Mouse (Mus musculus) myocyte (in vitro differentiated cells): ENCODE measurements around the gene Csmd2. TPM values are rescaled to one million over a fixed set of nuclear protein-coding genes. Genes with fewer than 3 reads are reported as not detected.
"Not testable (repeated sequence)": the region's sequence is repeated elsewhere in the genome, so short reads cannot be mapped to it uniquely, and the experiment has no call there.

Experiments
- H3K27me3 ChIP-seq: one replicate; pipeline ENCODE4 v1.6.1; 2011; ENCODE audit not compliant: control insufficient read depth, insufficient read depth, insufficient read length
- H3K36me3 ChIP-seq: one replicate; pipeline ENCODE4 v1.6.1; 2011; ENCODE audit not compliant: control insufficient read depth, insufficient read depth
- H3K4me2 ChIP-seq: one replicate; pipeline ENCODE4 v1.6.1; 2011; ENCODE audit warnings: low read depth, control low read depth
- H3K4me3 ChIP-seq: one replicate; pipeline ENCODE4 v1.5.1; 2011; ENCODE audit warnings: mild to moderate bottlenecking, control low read depth, moderate library complexity
- H3K79me2 ChIP-seq: one replicate; pipeline ENCODE4 v1.6.1; 2011; ENCODE audit not compliant: control insufficient read depth, insufficient read depth
- H3ac ChIP-seq: one replicate; pipeline ENCODE4 v1.6.1; 2011; ENCODE audit not compliant: control insufficient read depth, insufficient read length
- CEBPB ChIP-seq: IDR thresholded peaks from 2 replicates; pipeline ENCODE4 v1.6.1; 2011; ENCODE audit warnings: mild to moderate bottlenecking, moderate library complexity; ENCODE audit not compliant: poor library complexity, insufficient read depth, severe bottlenecking
- E2F4 ChIP-seq: IDR thresholded peaks from one replicate; pipeline ENCODE4 v1.6.1; 2011; ENCODE audit warnings: mild to moderate bottlenecking, control low read depth, moderate library complexity; ENCODE audit not compliant: insufficient read depth
- MAX ChIP-seq: IDR thresholded peaks from one replicate; pipeline ENCODE4 v1.6.1; 2011; ENCODE audit warnings: low read depth, mild to moderate bottlenecking, control low read depth
- MYOD1 ChIP-seq, 3 experiments: IDR thresholded peaks; one replicate each; pipeline ENCODE4 v1.6.1; 2011; ENCODE audit warnings: control low read depth in 2 of 3, low read depth in 2 of 3, mild to moderate bottlenecking in 2 of 3, moderate library complexity in 1 of 3; ENCODE audit not compliant: insufficient read length in 2 of 3, control insufficient read depth in 1 of 3
- MYOG ChIP-seq, 3 experiments: IDR thresholded peaks; one replicate each; pipeline ENCODE4 v1.6.1; 2011; ENCODE audit warnings: control low read depth in 2 of 3, low read depth in 2 of 3, mild to moderate bottlenecking in 2 of 3; ENCODE audit not compliant: insufficient read length in 2 of 3, control insufficient read depth in 1 of 3, insufficient read depth in 1 of 3
- POLR2A ChIP-seq: IDR thresholded peaks from one replicate; pipeline ENCODE4 v1.6.1; 2011; ENCODE audit warnings: low read depth, mild to moderate bottlenecking, control low read depth, moderate library complexity; ENCODE audit not compliant: insufficient read length
- POLR2AphosphoS2 ChIP-seq: IDR thresholded peaks from one replicate; pipeline ENCODE4 v1.6.1; 2011; ENCODE audit warnings: low read depth, control low read depth; ENCODE audit not compliant: insufficient read length
- REST ChIP-seq: IDR thresholded peaks from one replicate; pipeline ENCODE4 v1.6.1; 2011; ENCODE audit warnings: mild to moderate bottlenecking, control low read depth, moderate library complexity; ENCODE audit not compliant: insufficient read depth, insufficient read length
- SRF ChIP-seq: IDR thresholded peaks from one replicate; pipeline ENCODE4 v1.6.1; 2011; ENCODE audit warnings: low read depth; ENCODE audit not compliant: control insufficient read depth, insufficient read length
- TCF12 ChIP-seq: IDR thresholded peaks from one replicate; pipeline ENCODE4 v1.6.1; 2011; ENCODE audit warnings: mild to moderate bottlenecking, control low read depth; ENCODE audit not compliant: poor library complexity, insufficient read depth, severe bottlenecking
- TCF3 ChIP-seq: IDR thresholded peaks from one replicate; pipeline ENCODE4 v1.6.1; 2011; ENCODE audit warnings: low read depth, control low read depth; ENCODE audit not compliant: insufficient read length
- USF1 ChIP-seq: IDR thresholded peaks from one replicate; pipeline ENCODE4 v1.6.1; 2011; ENCODE audit warnings: low read depth, mild to moderate bottlenecking, control low read depth, moderate library complexity
- polyA plus RNA-seq: library from polyadenylated mRNA; unstranded; fragments of >200 nt; fragmentation: generic; extraction: Trizol; gene quantifications from one replicate; pipeline ENCODE4 v1.2.1, GENCODE M21; 2012; ENCODE audit warnings: missing spikeins

Csmd2 gene
- polyA plus RNA-seq, 1 experiment: not detected

- Histone ChIP-seq H3K27me3 (no peaks in the 10 kb centered on the region), H3ac (no peak overlapping the region), H3K79me2 (no peaks in the 10 kb centered on the region), H3K4me3 (no peak overlapping the region), H3K4me2 (no peak overlapping the region), H3K36me3 (no peaks in the 10 kb centered on the region)
- no peak for TF ChIP-seq USF1
- no peak for TF ChIP-seq SRF
- peak; percentile 77 for TF ChIP-seq REST
- TF ChIP-seq MAX: no peak
- no peak for TF ChIP-seq MYOG (IDR thresholded peaks at IDR 0.05; ENCODE audit: control insufficient read depth in 1 of 3, insufficient read depth in 1 of 3, insufficient read length in 2 of 3, low read depth in 2 of 3)
- TF ChIP-seq POLR2AphosphoS2: no peak
These were observed 55.0 kb downstream of the Csmd2 start for GRCm38 (mm10) chr4:128042626-128043025.

GRCm38 (mm10) chr4:128048716-128049115 is 61.1 kb downstream of the Csmd2 start:
- H3K27me3 ChIP-seq: no peaks in the 10 kb centered on the region
- no peak overlapping the region for H3K4me2 ChIP-seq
- no peak overlapping the region for H3ac ChIP-seq
- H3K79me2 ChIP-seq: no peaks in the 10 kb centered on the region
- H3K36me3 ChIP-seq: no peaks in the 10 kb centered on the region
- TF ChIP-seq POLR2A: no peak
- TF ChIP-seq MYOD1 (IDR thresholded peaks at IDR 0.05; ENCODE audit: control insufficient read depth in 1 of 3, insufficient read length in 2 of 3, low read depth in 2 of 3): no peak
- no peak for TF ChIP-seq MYOG (IDR thresholded peaks at IDR 0.05; ENCODE audit: control insufficient read depth in 1 of 3, insufficient read depth in 1 of 3, insufficient read length in 2 of 3, low read depth in 2 of 3)
- TF ChIP-seq TCF12: no peak
- no peak for TF ChIP-seq MAX
- no peak for TF ChIP-seq CEBPB
- no peak for TF ChIP-seq POLR2AphosphoS2
- no peak for TF ChIP-seq REST
- no peak for TF ChIP-seq E2F4
- TF ChIP-seq TCF3: no peak
- TF ChIP-seq SRF: no peak
- TF ChIP-seq USF1: no peak
- H3K4me3 ChIP-seq: no peak overlapping the region

GRCm38 (mm10) chr4:128052701-128053100 is 65.0 kb downstream of the Csmd2 start:
- Histone ChIP-seq H3K4me2 (no peak overlapping the region), H3K27me3 (no peaks in the 10 kb centered on the region), H3ac (no peak overlapping the region), H3K36me3 (no peaks in the 10 kb centered on the region), H3K79me2 (no peaks in the 10 kb centered on the region), H3K4me3 (no peak overlapping the region)
- no peak for TF ChIP-seq POLR2A
- no peak for TF ChIP-seq CEBPB
- no peak for TF ChIP-seq MYOG (IDR thresholded peaks at IDR 0.05; ENCODE audit: control insufficient read depth in 1 of 3, insufficient read depth in 1 of 3, insufficient read length in 2 of 3, low read depth in 2 of 3)
- TF ChIP-seq REST: no peak
- TF ChIP-seq TCF3: no peak
- TF ChIP-seq MYOD1 (IDR thresholded peaks at IDR 0.05; ENCODE audit: control insufficient read depth in 1 of 3, insufficient read length in 2 of 3, low read depth in 2 of 3): no peak
- TF ChIP-seq POLR2AphosphoS2: no peak
- TF ChIP-seq SRF: no peak
- no peak for TF ChIP-seq TCF12
- no peak for TF ChIP-seq USF1
- no peak for TF ChIP-seq MAX
- TF ChIP-seq E2F4: no peak

- H3ac ChIP-seq, H3K4me3 ChIP-seq, H3K27me3 ChIP-seq, H3K4me2 ChIP-seq, H3K79me2 ChIP-seq, H3K36me3 ChIP-seq: not testable (repeated sequence)
These were observed 73.6 kb downstream of the Csmd2 start for GRCm38 (mm10) chr4:128061274-128061673.

GRCm38 (mm10) chr4:128067189-128067588 is 79.5 kb downstream of the Csmd2 start:
- H3K36me3 ChIP-seq: no peaks in the 10 kb centered on the region
- H3ac ChIP-seq: no peak overlapping the region
- no peak overlapping the region for H3K4me2 ChIP-seq
- TF ChIP-seq E2F4 (no peak), REST (no peak), USF1 (no peak), TCF12 (no peak), MYOD1 (IDR thresholded peaks at IDR 0.05; ENCODE audit: control insufficient read depth in 1 of 3, insufficient read length in 2 of 3, low read depth in 2 of 3) (no peak), CEBPB (no peak), MYOG (IDR thresholded peaks at IDR 0.05; ENCODE audit: control insufficient read depth in 1 of 3, insufficient read depth in 1 of 3, insufficient read length in 2 of 3, low read depth in 2 of 3) (no peak), TCF3 (no peak), MAX (no peak), POLR2A (no peak), SRF (no peak), POLR2AphosphoS2 (no peak)
- H3K4me3 ChIP-seq: no peak overlapping the region
- H3K79me2 ChIP-seq: no peaks in the 10 kb centered on the region
- no peaks in the 10 kb centered on the region for H3K27me3 ChIP-seq
